Mouse (Mus musculus): ENCODE data around the gene Cops7a. TPM values are rescaled to one million over a fixed set of nuclear protein-coding genes. Genes with fewer than 3 reads are reported as not detected.

The Cops7a gene
- polyA plus RNA-seq, 1 experiment from 2014 or later = 107 TPM

- 6% methylated on average over 8 of the region's 8 CpGs for WGBS
- H3K36me3 ChIP-seq (ENCODE audit: control insufficient read depth, insufficient read depth, low read length) = peaks cover 14% of the 10 kb centered on the region
- peaks cover 16% of the 10 kb centered on the region for H3K4me1 ChIP-seq (ENCODE audit: control insufficient read depth, insufficient read depth, low read depth, low read length)
- no peak for ATAC-seq
- peaks cover 14% of the 10 kb centered on the region for H3K27me3 ChIP-seq (replicated peaks; ENCODE audit: control insufficient read depth, insufficient read depth, low read length)
- H3K9me3 ChIP-seq (ENCODE audit: control insufficient read depth, low read length) = no peaks in the 10 kb centered on the region
- peak overlapping the region; percentile 90 for H3K9ac ChIP-seq (ENCODE audit: low read depth, low read length)
- H3K4me3 ChIP-seq (ENCODE audit: low read length) = peak overlapping the region; percentile 77
- peak overlapping the region; percentile 80 for H3K4me2 ChIP-seq (ENCODE audit: low read length)
- peak overlapping the region; percentile 87; the same call in 1 of the 2 replicates for H3K27ac ChIP-seq (ENCODE audit: low read depth, low read length)
Observed at GRCm38 (mm10) chr6:124998066-124998465, 32.7 kb upstream of the Cops7a start.

GRCm38 (mm10) chr6:124996551-124997501 lies 31.5 kb upstream of the Cops7a start, which contains the start of gene Pianp:
TSS of gene Pianp (plus strand) at chr6:124996694.
- Histone ChIP-seq H3K9ac (ENCODE audit: low read depth, low read length) (peak within 1 kb of the TSS; percentile 90), H3K4me2 (ENCODE audit: low read length) (peak within 1 kb of the TSS; percentile 80), H3K4me1 (ENCODE audit: control insufficient read depth, insufficient read depth, low read depth, low read length) (peaks cover 16% of the 10 kb centered on the region), H3K4me3 (ENCODE audit: low read length) (peak within 1 kb of the TSS; percentile 77), H3K36me3 (ENCODE audit: control insufficient read depth, insufficient read depth, low read length) (peaks cover 8% of the 10 kb centered on the region), H3K27ac (ENCODE audit: low read depth, low read length) (peak within 1 kb of the TSS; percentile 87), H3K27me3 (replicated peaks; ENCODE audit: control insufficient read depth, insufficient read depth, low read length) (peaks cover 14% of the 10 kb centered on the region), H3K9me3 (ENCODE audit: control insufficient read depth, low read length) (no peaks in the 10 kb centered on the region)
- peak; percentile 87 for ATAC-seq
- WGBS = under 1% methylated on average over 60 of the region's 78 CpGs

- Histone ChIP-seq H3K9me3 (ENCODE audit: control insufficient read depth, low read length) (no peaks in the 10 kb centered on the region), H3K4me2 (ENCODE audit: low read length) (peak overlapping the region; percentile 80), H3K9ac (ENCODE audit: low read depth, low read length) (peak overlapping the region; percentile 90), H3K4me3 (ENCODE audit: low read length) (peak overlapping the region; percentile 77), H3K4me1 (ENCODE audit: control insufficient read depth, insufficient read depth, low read depth, low read length) (peaks cover 16% of the 10 kb centered on the region), H3K27ac (ENCODE audit: low read depth, low read length) (peak overlapping the region; percentile 87), H3K36me3 (ENCODE audit: control insufficient read depth, insufficient read depth, low read length) (peaks cover 7% of the 10 kb centered on the region), H3K27me3 (replicated peaks; ENCODE audit: control insufficient read depth, insufficient read depth, low read length) (peaks cover 14% of the 10 kb centered on the region)
- no peak for ATAC-seq
- WGBS = 42% methylated on average over 8 of the region's 8 CpGs
Observed at GRCm38 (mm10) chr6:124995831-124996403, 30.6 kb upstream of the Cops7a start.

DNA sequence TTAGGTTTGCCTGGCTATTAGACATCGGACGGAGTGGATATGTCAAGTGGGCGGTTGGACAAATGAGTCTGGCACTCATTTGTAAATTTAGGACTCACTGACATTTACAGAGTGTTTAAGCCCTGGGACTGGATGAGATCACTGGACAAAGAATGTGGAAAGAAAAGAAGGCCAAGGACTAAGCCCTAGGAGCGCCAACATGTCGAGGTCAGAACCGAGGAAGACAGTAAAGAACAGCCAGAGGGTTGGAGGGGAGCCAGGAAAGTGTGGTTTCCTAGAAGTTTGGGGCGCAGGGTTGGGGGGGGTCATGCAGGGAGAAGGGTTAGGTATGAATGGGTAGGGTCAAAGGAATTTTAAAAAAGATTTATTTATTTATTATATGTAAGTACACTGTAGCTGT lies 29.9 kb upstream of the Cops7a start:
- Histone ChIP-seq H3K36me3 (ENCODE audit: control insufficient read depth, insufficient read depth, low read length) (peaks cover 7% of the 10 kb centered on the region), H3K4me2 (ENCODE audit: low read length) (no peak overlapping the region), H3K9ac (ENCODE audit: low read depth, low read length) (no peak overlapping the region), H3K27me3 (replicated peaks; ENCODE audit: control insufficient read depth, insufficient read depth, low read length) (peaks cover 10% of the 10 kb centered on the region), H3K4me3 (ENCODE audit: low read length) (no peak overlapping the region), H3K4me1 (ENCODE audit: control insufficient read depth, insufficient read depth, low read depth, low read length) (peaks cover 16% of the 10 kb centered on the region), H3K27ac (ENCODE audit: low read depth, low read length) (no peak overlapping the region), H3K9me3 (ENCODE audit: control insufficient read depth, low read length) (no peaks in the 10 kb centered on the region)
- 83% methylated on average over 7 of the region's 7 CpGs for WGBS
- ATAC-seq = no peak

DNA sequence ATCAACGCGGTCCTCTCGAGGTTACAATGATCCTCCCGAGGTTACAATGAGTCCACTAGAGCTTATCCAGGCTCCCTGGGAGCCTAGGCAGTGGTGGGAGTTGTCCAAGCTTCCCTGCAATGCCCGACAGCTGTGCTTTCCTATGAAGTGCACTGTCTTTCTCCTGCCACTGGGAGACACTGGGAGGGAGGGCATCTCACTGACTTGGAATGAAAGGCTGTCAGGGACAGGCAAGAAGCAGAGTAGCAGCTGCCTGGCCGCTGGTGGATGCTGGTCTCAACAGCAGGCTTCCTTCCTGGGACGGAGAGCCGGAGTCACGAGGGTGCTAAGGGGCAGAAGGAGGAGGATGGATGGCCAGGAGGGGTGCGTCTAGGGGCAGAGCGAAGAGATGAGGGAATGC lies 28.5 kb upstream of the Cops7a start:
- 17% methylated on average over 11 of the region's 11 CpGs for WGBS
- peaks cover 4% of the 10 kb centered on the region for H3K27me3 ChIP-seq (replicated peaks; ENCODE audit: control insufficient read depth, insufficient read depth, low read length)

DNA sequence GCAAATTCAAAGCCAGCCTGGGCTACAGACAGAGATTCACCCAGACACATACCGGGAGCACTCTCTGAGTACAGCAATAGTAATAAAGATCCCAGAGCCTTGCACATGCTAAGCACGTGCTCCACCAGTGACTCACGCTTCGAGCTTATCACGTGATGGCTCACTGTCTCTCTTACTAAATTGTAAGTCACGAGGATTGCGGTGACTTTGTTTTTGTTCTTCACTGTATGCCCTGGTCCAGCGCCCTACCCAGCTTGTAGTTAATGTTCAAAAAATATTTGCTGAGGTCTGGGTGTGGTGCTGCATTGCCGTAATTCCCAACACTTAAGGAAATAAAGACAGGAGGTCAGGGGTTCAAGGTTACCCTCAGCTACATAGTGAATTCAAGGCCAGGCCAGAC lies 28.0 kb upstream of the Cops7a start:
- Histone ChIP-seq H3K9ac (ENCODE audit: low read depth, low read length) (no peak overlapping the region), H3K4me2 (ENCODE audit: low read length) (no peak overlapping the region), H3K27me3 (replicated peaks; ENCODE audit: control insufficient read depth, insufficient read depth, low read length) (no peaks in the 10 kb centered on the region), H3K27ac (ENCODE audit: low read depth, low read length) (no peak overlapping the region), H3K4me3 (ENCODE audit: low read length) (no peak overlapping the region), H3K9me3 (ENCODE audit: control insufficient read depth, low read length) (peaks cover 4% of the 10 kb centered on the region; the same call in 1 of the 2 replicates), H3K4me1 (ENCODE audit: control insufficient read depth, insufficient read depth, low read depth, low read length) (peaks cover 10% of the 10 kb centered on the region), H3K36me3 (ENCODE audit: control insufficient read depth, insufficient read depth, low read length) (no peaks in the 10 kb centered on the region)
- ATAC-seq = no peak
- 83% methylated on average over 9 of the region's 9 CpGs for WGBS

More for the DNA sequence above, 28.5 kb upstream of the Cops7a start:
- Histone ChIP-seq H3K9ac (ENCODE audit: low read depth, low read length) (peak overlapping the region; percentile 55), H3K4me2 (ENCODE audit: low read length) (peak overlapping the region; percentile 43), H3K4me1 (ENCODE audit: control insufficient read depth, insufficient read depth, low read depth, low read length) (peaks cover 15% of the 10 kb centered on the region), H3K36me3 (ENCODE audit: control insufficient read depth, insufficient read depth, low read length) (no peaks in the 10 kb centered on the region), H3K27ac (ENCODE audit: low read depth, low read length) (no peak overlapping the region), H3K9me3 (ENCODE audit: control insufficient read depth, low read length) (peaks cover 4% of the 10 kb centered on the region; the same call in 1 of the 2 replicates), H3K4me3 (ENCODE audit: low read length) (peak overlapping the region; percentile 28)
- no peak for ATAC-seq

- Histone ChIP-seq H3K4me1 (ENCODE audit: control insufficient read depth, insufficient read depth, low read depth, low read length) (peaks cover 4% of the 10 kb centered on the region), H3K4me3 (ENCODE audit: low read length) (no peak overlapping the region), H3K27ac (ENCODE audit: low read depth, low read length) (no peak overlapping the region; the same call in 1 of the 2 replicates), H3K9me3 (ENCODE audit: control insufficient read depth, low read length) (peaks cover 4% of the 10 kb centered on the region; the same call in 1 of the 2 replicates), H3K4me2 (ENCODE audit: low read length) (no peak overlapping the region), H3K27me3 (replicated peaks; ENCODE audit: control insufficient read depth, insufficient read depth, low read length) (no peaks in the 10 kb centered on the region), H3K9ac (ENCODE audit: low read depth, low read length) (no peak overlapping the region), H3K36me3 (ENCODE audit: control insufficient read depth, insufficient read depth, low read length) (no peaks in the 10 kb centered on the region)
- 64% methylated on average over 4 of the region's 4 CpGs for WGBS
- ATAC-seq = no peak
Observed at GRCm38 (mm10) chr6:124992241-124992640, 26.9 kb upstream of the Cops7a start.

DNA sequence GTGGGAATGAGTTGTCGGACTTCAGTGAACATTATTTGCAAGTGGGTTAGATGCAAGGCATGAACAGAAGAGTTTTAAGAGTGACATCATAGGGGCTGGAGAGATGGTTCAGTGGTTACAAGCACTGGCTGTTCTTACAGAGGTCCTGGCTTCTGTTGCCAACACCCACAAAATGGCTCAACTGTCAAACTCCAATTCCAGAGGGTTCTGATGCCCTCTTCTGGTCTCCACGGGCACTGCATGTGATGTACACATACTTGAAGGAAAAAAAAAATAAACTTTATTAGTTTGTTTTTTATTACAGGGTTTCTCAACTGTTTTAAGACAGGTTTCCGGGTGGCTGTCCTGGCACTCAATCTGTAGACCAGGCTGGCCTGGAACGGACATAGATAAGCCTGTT lies 2.4 kb upstream of the Cops7a start:
- no peak overlapping the region for H3K9ac ChIP-seq (ENCODE audit: low read depth, low read length)
- H3K9me3 ChIP-seq (ENCODE audit: control insufficient read depth, low read length) = no peaks in the 10 kb centered on the region
- H3K36me3 ChIP-seq (ENCODE audit: control insufficient read depth, insufficient read depth, low read length) = no peaks in the 10 kb centered on the region
- no peak for ATAC-seq
- WGBS = 74% methylated on average over 4 of the region's 4 CpGs
- H3K4me3 ChIP-seq (ENCODE audit: low read length) = no peak overlapping the region
- peaks cover 14% of the 10 kb centered on the region for H3K4me1 ChIP-seq (ENCODE audit: control insufficient read depth, insufficient read depth, low read depth, low read length)
- H3K27me3 ChIP-seq (replicated peaks; ENCODE audit: control insufficient read depth, insufficient read depth, low read length) = no peaks in the 10 kb centered on the region
- H3K27ac ChIP-seq (ENCODE audit: low read depth, low read length) = no peak overlapping the region
- no peak overlapping the region for H3K4me2 ChIP-seq (ENCODE audit: low read length)
